ENCODE assay signal across 14 mouse cellular contexts in the genomic region with DNA sequence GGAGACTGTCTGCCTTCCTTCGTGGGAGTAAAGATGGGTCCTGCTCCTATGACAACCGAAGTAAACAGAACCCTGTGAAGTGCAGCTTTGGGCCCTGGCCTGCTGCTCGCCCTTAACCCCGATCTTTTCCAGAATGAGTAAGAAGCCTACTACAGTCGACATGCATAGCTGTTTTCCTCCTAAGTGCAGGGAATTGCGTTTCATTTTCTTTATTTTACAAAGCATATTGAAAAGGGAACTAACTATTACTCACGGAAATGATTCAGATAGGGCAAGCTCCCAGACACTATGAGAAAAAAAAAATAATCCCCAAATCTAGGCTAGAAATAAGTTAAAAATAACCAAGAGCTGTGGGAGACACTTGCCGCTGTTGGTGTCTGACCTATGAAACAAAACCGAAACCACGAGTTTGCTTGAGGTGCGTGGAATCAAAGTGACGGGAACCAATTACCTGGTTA.
DNase-seq lines count a peak whose midpoint lies in the region; TF ChIP-seq lines count a peak whose summit lies in the region.
"Had no signal": no experiment of that assay in that cellular context is flagged by ENCODE, and none has a peak within 500 bp of the region (broad histone marks: within the 10 kb centered on the region; RNA-seq: fewer than 3 reads in every experiment).

No protein-coding gene starts in this region.

- no peak overlapping the region for H3K27ac ChIP-seq in spleen, adult 2 months (ENCODE audit: insufficient read depth, low read length)
- peak overlapping the region; percentile 49 for H3K27ac ChIP-seq in MEL (ENCODE audit: control insufficient read depth, low read depth, low read length)
- H3K27ac ChIP-seq: heart, embryonic 15.5 days; hindbrain, embryonic 12.5 days; midbrain, embryonic 13.5 days had no signal

- H3K4me3 ChIP-seq in spleen, adult 2 months (ENCODE audit: extremely low read depth, insufficient read depth, insufficient read length): peak overlapping the region; percentile 53
- peak overlapping the region; percentile 63 for H3K4me3 ChIP-seq in MEL (ENCODE audit: control insufficient read depth in 1 of 2, insufficient read depth in 1 of 2, low read depth in 2 of 2, low read length in 2 of 2)
- H3K4me3 ChIP-seq: heart, embryonic 15.5 days; hindbrain, embryonic 12.5 days; midbrain, embryonic 13.5 days had no signal

- no peak for TF ChIP-seq POLR2A in spleen, adult 2 months (IDR thresholded peaks at IDR 0.05; ENCODE audit: low read depth, low read length)
- TF ChIP-seq POLR2A in MEL (IDR thresholded peaks at IDR 0.05; ENCODE audit: control insufficient read depth in 1 of 2, insufficient read depth in 1 of 2, low read depth in 1 of 2, low read length in 2 of 2, poor library complexity in 1 of 2): no peak

- no peak for TF ChIP-seq CTCF in spleen, adult 2 months (IDR thresholded peaks at IDR 0.05; ENCODE audit: extremely low read depth, insufficient read depth, insufficient read length, insufficient replicate concordance)
- no peak for TF ChIP-seq CTCF in MEL (IDR thresholded peaks at IDR 0.05 in 2 of 3, conservative IDR thresholded peaks at IDR 0.05 in 1 of 3; ENCODE audit: control insufficient read depth in 1 of 3, insufficient read depth in 1 of 3, low read depth in 2 of 3, low read length in 3 of 3, poor library complexity in 1 of 3, severe bottlenecking in 1 of 3)

- TF ChIP-seq EP300 in MEL (IDR thresholded peaks at IDR 0.05; ENCODE audit: low read depth in 1 of 2, low read length in 2 of 2): peak; percentile 17 to 51; a peak in 2 of 4 replicates

- no peaks in the 10 kb centered on the region; the same call in 1 of the 2 replicates for H3K27me3 ChIP-seq in spleen, adult 2 months (ENCODE audit: control insufficient read depth, insufficient read depth, low read length)
- H3K27me3 ChIP-seq in MEL (ENCODE audit: control insufficient read depth in 1 of 2, insufficient read depth in 2 of 2, low read length in 2 of 2): no peaks in the 10 kb centered on the region
- no peaks in the 10 kb centered on the region for H3K27me3 ChIP-seq in splenic B cell, adult 2 months (ENCODE audit: control insufficient read depth, insufficient read depth, low read length, poor library complexity, severe bottlenecking)
- H3K27me3 ChIP-seq: heart, embryonic 15.5 days; hindbrain, embryonic 12.5 days; midbrain, embryonic 13.5 days had no signal

- H3K79me2 ChIP-seq in MEL (ENCODE audit: control insufficient read depth, insufficient read depth, low read length, poor library complexity): no peaks in the 10 kb centered on the region

- TF ChIP-seq RAD21 in MEL (IDR thresholded peaks at IDR 0.05; ENCODE audit: low read depth, low read length): peak; percentile 8

- no peaks in the 10 kb centered on the region for H3K36me3 ChIP-seq in spleen, adult 2 months (ENCODE audit: control insufficient read depth, insufficient read depth, low read length)
- H3K36me3 ChIP-seq in MEL (ENCODE audit: control insufficient read depth in 1 of 2, insufficient read depth in 2 of 2, low read length in 2 of 2): peaks cover 0 to 5% of the 10 kb centered on the region in 2 experiments; a peak in 2 of 4 replicates
- H3K36me3 ChIP-seq in splenic B cell, adult 2 months (ENCODE audit: control insufficient read depth, insufficient read depth, low read length, poor library complexity, severe bottlenecking): no peaks in the 10 kb centered on the region
- H3K36me3 ChIP-seq: heart, embryonic 15.5 days; hindbrain, embryonic 12.5 days; midbrain, embryonic 13.5 days had no signal

- no peaks in the 10 kb centered on the region; the same call in 1 of the 2 replicates for H3K4me1 ChIP-seq in spleen, adult 2 months (ENCODE audit: control insufficient read depth, insufficient read depth, insufficient read length)
- peaks cover 0 to 6% of the 10 kb centered on the region in 2 experiments; a peak in 1 of 4 replicates for H3K4me1 ChIP-seq in MEL (ENCODE audit: control insufficient read depth in 1 of 2, insufficient read depth in 2 of 2, low read length in 2 of 2)
- H3K4me1 ChIP-seq: heart, embryonic 15.5 days; hindbrain, embryonic 12.5 days; midbrain, embryonic 13.5 days had no signal

- no peak for DNase-seq in spleen, adult 2 months (ENCODE audit: low read depth in 1 of 2, low spot score in 2 of 2)
- DNase-seq in spleen, postnatal 4 days (ENCODE audit: low spot score in 2 of 2): no peak
- DNase-seq in MEL (ENCODE audit: low read depth, low spot score): peak; percentile 63
- DNase-seq in induced T-regulatory cell, adult 2 months (ENCODE audit: low read depth): peak; percentile 64
- DNase-seq in splenic B cell, adult 2 months (ENCODE audit: low read depth, low spot score): peak; percentile 20
- DNase-seq in layer of hippocampus, postnatal 25 days (ENCODE audit: extremely low spot score in 1 of 2, low spot score in 1 of 2): no peak
- no peak for DNase-seq in cerebellum, adult 9-11 months
- DNase-seq: adrenal gland, adult 8-10 months; cerebellum, adult 11 months; kidney, adult 11 months; right cerebral cortex, postnatal 4 days had no signal

- H3K9me3 ChIP-seq in MEL (replicated peaks; ENCODE audit: insufficient read depth, low read length): no peaks in the 10 kb centered on the region
- H3K9me3 ChIP-seq: heart, embryonic 15.5 days; hindbrain, embryonic 12.5 days; midbrain, embryonic 13.5 days had no signal

- peak overlapping the region; percentile 53 for H3K9ac ChIP-seq in MEL (ENCODE audit: control insufficient read depth, low read depth, low read length, poor library complexity, severe bottlenecking)
- H3K9ac ChIP-seq: heart, embryonic 15.5 days; hindbrain, embryonic 12.5 days; midbrain, embryonic 13.5 days had no signal

- WGBS in spleen, adult 2 months: 4% methylated on average over 12 of the region's 12 CpGs

TF ChIP-seq in MEL, 35 proteins besides CTCF, POLR2A, EP300 and RAD21:
- TF ChIP-seq SIN3A (IDR thresholded peaks at IDR 0.05; ENCODE audit: low read length) (peak; percentile 80), SMC3 (IDR thresholded peaks at IDR 0.05; ENCODE audit: low read depth, low read length) (0 out of 2 replicates have a peak, but pooled peaks have one; percentile 29), MYC (IDR thresholded peaks at IDR 0.05; ENCODE audit: low read depth, low read length) (no peak), CHD1 (IDR thresholded peaks at IDR 0.05; ENCODE audit: low read depth, low read length) (0 out of 2 replicates have a peak, but pooled peaks have one; percentile 57), TAL1 (IDR thresholded peaks at IDR 0.05; ENCODE audit: low read length) (no peak), MEF2A (IDR thresholded peaks at IDR 0.05; ENCODE audit: extremely low read depth, insufficient replicate concordance, low read depth, low read length, poor library complexity, severe bottlenecking) (peak; percentile 66; the same call in 1 of the 2 replicates), ZNF384 (IDR thresholded peaks at IDR 0.05; ENCODE audit: low read depth, low read length) (peak; percentile 84), ETS1 (IDR thresholded peaks at IDR 0.05; ENCODE audit: low read depth, low read length) (peak; percentile 63; the same call in 1 of the 2 replicates), MXI1 (IDR thresholded peaks at IDR 0.05; ENCODE audit: low read depth, low read length) (peak; percentile 55), BHLHE40 (IDR thresholded peaks at IDR 0.05; ENCODE audit: borderline replicate concordance, low read depth, low read length) (no peak)

Comparison
In these comparisons a context has a peak if more than half of its experiments do, and no peak if none do; other contexts are left out.
1. DNase-seq: peak in MEL (single experiment), induced T-regulatory cell, adult 2 months (single experiment) and splenic B cell, adult 2 months (single experiment); none in spleen, adult 2 months (0 of 2), spleen, postnatal 4 days (0 of 2), layer of hippocampus, postnatal 25 days (0 of 2) and cerebellum, adult 9-11 months (single experiment).